Mouse (Mus musculus) limb, embryonic 10.5 days (tissue): ENCODE measurements at regions not wholly inside any gene's neighbourhood (a gene's known extent, or its start where the extent isn't known, plus 50 kb on each side); places are given as distances from the start of the nearest gene placed in this dataset.

ENCODE experiments used
- DNase-seq: peaks from one replicate; pipeline ENCODE4 v3.0.0-alpha.2; 2017; ENCODE audit warnings: low spot score
- H3K27ac ChIP-seq: fragments of 300-500 bp; sonication (generic); 2 replicates; pipeline ENCODE4 v1.5.1; 2016; ENCODE audit warnings: mild to moderate bottlenecking
- H3K27me3 ChIP-seq: fragments of 300-500 bp; sonication (generic); 2 replicates; pipeline ENCODE4 v1.6.1; 2016; ENCODE audit warnings: low read depth, mild to moderate bottlenecking; ENCODE audit not compliant: poor library complexity, severe bottlenecking
- H3K36me3 ChIP-seq: fragments of 300-500 bp; sonication (generic); 2 replicates; pipeline ENCODE4 v1.6.1; 2016; ENCODE audit warnings: mild to moderate bottlenecking, moderate library complexity
- H3K4me1 ChIP-seq: fragments of 300-500 bp; sonication (generic); 2 replicates; pipeline ENCODE4 v1.6.1; 2016
- H3K4me3 ChIP-seq: fragments of 300-500 bp; sonication (generic); 2 replicates; pipeline ENCODE4 v1.5.1; 2016; ENCODE audit warnings: mild to moderate bottlenecking, moderate library complexity
- H3K9me3 ChIP-seq: fragments of 300-500 bp; sonication (generic); replicated peaks from 2 replicates; pipeline ENCODE4 v1.6.1; 2016; ENCODE audit warnings: mild to moderate bottlenecking
- WGBS: fragments of 180-500 bp; shearing (Covaris S2); methylation state at CpG from one replicate; pipeline ENCODE4 v1.1.7; 2016; 5-methylcytosine and 5-hydroxymethylcytosine counted together

DNA sequence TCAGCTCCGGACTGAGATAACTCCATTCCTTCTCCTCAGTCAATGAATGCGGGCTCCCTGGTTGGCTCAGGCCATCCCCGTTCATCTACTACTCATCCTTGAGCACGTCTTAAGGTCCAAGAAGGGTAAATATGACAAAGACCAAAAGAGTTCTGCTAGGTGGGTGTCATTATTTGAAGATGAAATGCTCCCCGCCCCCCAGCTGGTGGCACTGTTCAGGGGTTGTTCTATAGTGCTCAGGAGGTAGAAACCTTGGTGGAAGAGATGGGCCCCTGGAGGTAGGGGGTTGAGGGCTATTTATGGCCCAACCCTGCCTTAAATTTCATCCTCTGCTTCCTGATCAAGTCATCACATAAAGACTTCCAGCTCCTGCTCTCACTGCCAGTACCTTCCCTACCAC, 126.0 kb downstream of the Aipl1 start:
- 83% methylated on average over 5 of the region's 5 CpGs for WGBS
- Histone ChIP-seq H3K9me3 (no peaks in the 10 kb centered on the region), H3K36me3 (no peaks in the 10 kb centered on the region), H3K27me3 (no peaks in the 10 kb centered on the region), H3K4me1 (peaks cover 19% of the 10 kb centered on the region), H3K27ac (no peak overlapping the region), H3K4me3 (no peak overlapping the region)
- DNase-seq = no peak

DNA sequence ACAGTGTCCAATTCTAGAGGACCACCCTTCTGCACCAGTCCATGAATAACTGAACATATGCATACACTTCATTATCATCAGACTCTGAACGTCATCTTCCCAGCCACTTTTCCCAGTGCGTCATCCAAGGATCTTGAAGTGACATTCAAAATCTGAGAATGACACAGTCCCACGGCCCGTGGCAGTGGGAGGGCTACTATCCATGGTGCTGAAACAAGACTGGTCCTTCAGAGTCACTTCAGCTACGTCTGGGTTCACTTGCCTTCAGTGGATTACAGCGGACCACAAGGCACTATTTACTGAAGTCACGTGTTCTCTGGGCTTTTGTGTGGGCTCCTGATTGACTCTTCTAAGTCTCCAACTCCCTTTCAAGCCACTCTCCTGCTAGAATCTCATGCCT, 128.7 kb downstream of the Aipl1 start:
- WGBS = 42% methylated on average over 7 of the region's 7 CpGs
- no peak overlapping the region for H3K4me3 ChIP-seq
- no peak for DNase-seq
- no peaks in the 10 kb centered on the region for H3K27me3 ChIP-seq
- H3K4me1 ChIP-seq = no peaks in the 10 kb centered on the region
- H3K27ac ChIP-seq = no peak overlapping the region
- no peaks in the 10 kb centered on the region for H3K36me3 ChIP-seq
- H3K9me3 ChIP-seq = no peaks in the 10 kb centered on the region

DNA sequence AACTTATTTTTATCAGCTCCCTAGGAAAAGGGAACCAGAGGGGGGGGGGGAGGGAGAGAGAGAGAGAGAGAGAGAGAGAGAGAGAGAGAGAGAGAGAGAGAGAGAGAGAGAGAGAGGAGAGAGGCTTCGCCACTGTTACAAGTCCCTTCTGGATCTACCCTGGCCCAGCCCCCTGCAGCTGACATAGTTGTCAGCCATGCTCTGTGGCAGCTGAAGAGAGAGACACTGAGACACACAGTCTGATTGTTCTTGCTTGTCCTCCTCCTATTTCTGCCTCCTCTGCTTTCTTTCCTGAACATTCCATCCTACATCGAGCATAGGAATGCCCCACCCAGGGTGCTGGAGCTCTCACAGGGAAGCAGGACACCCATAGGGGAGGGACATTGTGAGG, 134.3 kb downstream of the Aipl1 start:
- no peaks in the 10 kb centered on the region for H3K27me3 ChIP-seq
- H3K4me3 ChIP-seq = no peak overlapping the region
- no peak overlapping the region for H3K27ac ChIP-seq
- peaks cover 11% of the 10 kb centered on the region for H3K4me1 ChIP-seq
- DNase-seq = no peak
- 32% methylated on average over 2 of the region's 2 CpGs for WGBS
- H3K9me3 ChIP-seq = no peaks in the 10 kb centered on the region
- H3K36me3 ChIP-seq = no peaks in the 10 kb centered on the region

DNA sequence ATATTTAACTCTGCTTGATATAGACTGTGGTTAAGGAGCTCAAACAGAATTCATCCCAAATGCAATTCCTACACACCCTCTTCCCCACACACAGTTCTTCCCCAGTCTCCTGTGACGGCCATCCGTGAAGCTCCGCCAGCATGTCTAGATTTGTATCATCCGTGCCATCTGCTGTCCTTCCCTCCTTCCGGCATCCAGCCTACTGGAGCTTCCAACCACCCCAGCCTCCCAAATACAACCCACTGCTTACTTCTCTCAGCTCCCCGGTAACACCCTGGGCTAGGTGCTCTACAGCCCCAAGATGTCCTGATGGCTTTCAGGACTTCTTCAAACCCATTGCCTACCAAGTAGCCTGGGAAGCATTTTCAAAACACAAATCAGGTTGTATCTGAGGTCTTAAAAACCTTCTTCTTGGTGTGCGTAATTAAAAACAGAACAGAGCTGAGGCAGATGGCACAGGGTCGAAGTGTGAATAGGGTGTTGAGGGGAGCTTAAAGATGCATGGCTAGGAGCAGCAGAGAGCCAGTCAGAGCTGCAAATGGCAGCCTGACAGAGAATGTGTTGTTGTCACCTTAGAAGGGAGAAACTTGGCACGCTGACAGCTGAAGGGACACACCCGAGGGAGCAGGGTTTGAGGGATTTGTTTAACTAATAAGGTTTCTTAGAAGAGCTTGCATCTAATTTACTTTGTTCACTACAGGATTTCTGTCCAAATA, 134.8 kb downstream of the Aipl1 start:
- no peaks in the 10 kb centered on the region for H3K27me3 ChIP-seq
- DNase-seq = no peak
- H3K4me1 ChIP-seq = peaks cover 11% of the 10 kb centered on the region
- no peak overlapping the region for H3K27ac ChIP-seq
- H3K4me3 ChIP-seq = no peak overlapping the region
- H3K36me3 ChIP-seq = no peaks in the 10 kb centered on the region
- 52% methylated on average over 10 of the region's 10 CpGs for WGBS
- no peaks in the 10 kb centered on the region for H3K9me3 ChIP-seq

DNA sequence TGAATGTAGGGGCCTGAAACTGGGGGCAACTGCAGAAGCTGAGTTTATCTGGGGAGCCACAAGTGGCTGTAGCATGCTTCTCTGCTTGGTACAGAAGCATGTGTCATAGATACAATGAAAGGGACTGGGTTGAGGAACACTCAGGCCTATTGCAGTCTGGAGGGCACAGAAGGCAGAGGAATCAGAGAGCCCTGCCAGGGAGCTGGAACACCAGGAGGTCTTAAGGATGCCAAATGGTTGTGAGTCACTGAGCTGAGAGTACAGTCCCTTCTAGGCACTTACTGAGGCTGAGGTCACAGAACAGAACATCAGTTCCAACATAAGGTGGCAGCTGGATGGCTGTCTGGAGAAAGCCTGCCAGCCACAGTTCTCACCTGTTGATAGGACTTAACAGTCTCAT, 136.5 kb downstream of the Aipl1 start:
- Histone ChIP-seq H3K4me3 (no peak overlapping the region), H3K9me3 (no peaks in the 10 kb centered on the region), H3K4me1 (peaks cover 11% of the 10 kb centered on the region), H3K27me3 (no peaks in the 10 kb centered on the region), H3K36me3 (no peaks in the 10 kb centered on the region), H3K27ac (no peak overlapping the region)
- no peak for DNase-seq

DNA sequence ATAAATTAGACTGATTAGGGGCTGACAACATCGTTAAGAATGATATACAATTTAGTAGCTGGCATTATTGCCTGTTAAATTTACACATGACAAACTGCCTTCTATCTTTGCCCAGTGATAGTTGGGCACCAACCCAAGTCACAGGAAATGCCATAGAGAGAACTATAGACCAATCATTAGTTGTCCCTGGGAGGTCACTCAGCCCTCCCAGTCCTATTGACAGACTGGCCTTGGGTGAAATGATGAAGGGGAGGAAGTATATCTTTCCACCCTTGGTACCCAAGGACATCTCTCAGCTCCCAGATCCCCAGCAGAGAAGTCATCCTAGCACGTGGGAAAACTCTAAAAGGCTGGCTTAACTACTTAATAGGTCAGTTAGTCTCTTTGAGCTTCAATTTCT, 139.8 kb downstream of the Aipl1 start:
- no peak overlapping the region for H3K4me3 ChIP-seq
- no peak for DNase-seq
- no peaks in the 10 kb centered on the region for H3K27me3 ChIP-seq
- H3K4me1 ChIP-seq = peaks cover 5% of the 10 kb centered on the region
- no peaks in the 10 kb centered on the region for H3K9me3 ChIP-seq
- no peaks in the 10 kb centered on the region for H3K36me3 ChIP-seq
- 54% methylated on average over 2 of the region's 2 CpGs for WGBS
- no peak overlapping the region for H3K27ac ChIP-seq

DNA sequence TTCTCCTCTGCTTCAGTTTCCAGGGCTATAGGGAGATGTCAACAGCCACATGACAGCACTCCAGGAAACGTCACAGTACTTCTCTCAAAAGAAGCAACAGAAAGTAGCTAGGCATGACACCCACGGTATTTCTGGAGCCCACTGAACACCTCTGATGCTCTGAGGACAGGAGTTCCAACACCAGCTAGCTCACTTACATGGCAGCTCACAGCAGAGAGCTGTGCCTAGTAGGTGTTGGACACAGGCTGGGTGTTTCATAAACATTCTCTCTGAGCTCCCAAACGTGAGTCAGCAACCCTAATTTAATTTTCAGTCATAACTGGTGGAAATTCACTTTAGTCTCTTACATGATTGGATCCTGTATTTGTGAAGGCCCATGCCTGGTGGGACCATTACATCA, 140.2 kb downstream of the Aipl1 start:
- Histone ChIP-seq H3K36me3 (no peaks in the 10 kb centered on the region), H3K4me3 (no peak overlapping the region), H3K9me3 (no peaks in the 10 kb centered on the region), H3K27ac (no peak overlapping the region), H3K27me3 (no peaks in the 10 kb centered on the region), H3K4me1 (peaks cover under 1% of the 10 kb centered on the region; the same call in 1 of the 2 replicates)
- DNase-seq = no peak
- 63% methylated on average over 3 of the region's 3 CpGs for WGBS

DNA sequence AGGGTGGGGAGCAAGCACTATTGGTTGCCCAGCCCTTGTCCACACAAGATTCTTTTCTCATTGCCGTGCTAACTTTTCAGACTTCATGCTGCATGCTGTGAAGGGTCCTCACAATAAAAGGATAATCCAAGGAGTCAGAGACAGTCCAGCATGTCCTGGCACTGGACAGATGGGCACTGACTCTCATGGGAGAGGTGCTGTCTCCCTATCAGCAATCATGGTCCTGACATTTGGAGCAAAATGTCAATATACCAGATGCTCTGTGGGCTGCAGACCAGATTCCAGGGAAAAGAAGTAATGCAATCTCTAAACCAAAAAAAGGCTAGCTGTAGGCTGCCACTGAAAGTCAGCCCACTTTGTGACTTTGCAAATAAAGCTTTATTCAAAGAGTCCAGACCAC, 141.5 kb downstream of the Wscd1 start:
- Histone ChIP-seq H3K9me3 (no peaks in the 10 kb centered on the region), H3K4me1 (peaks cover 23% of the 10 kb centered on the region), H3K4me3 (no peak overlapping the region), H3K27ac (no peak overlapping the region), H3K36me3 (no peaks in the 10 kb centered on the region), H3K27me3 (0 out of 2 replicates have a peak, but pooled peaks cover 3% of the 10 kb centered on the region)
- WGBS = 92% methylated on average over 1 of the region's 1 CpGs
- no peak for DNase-seq

DNA sequence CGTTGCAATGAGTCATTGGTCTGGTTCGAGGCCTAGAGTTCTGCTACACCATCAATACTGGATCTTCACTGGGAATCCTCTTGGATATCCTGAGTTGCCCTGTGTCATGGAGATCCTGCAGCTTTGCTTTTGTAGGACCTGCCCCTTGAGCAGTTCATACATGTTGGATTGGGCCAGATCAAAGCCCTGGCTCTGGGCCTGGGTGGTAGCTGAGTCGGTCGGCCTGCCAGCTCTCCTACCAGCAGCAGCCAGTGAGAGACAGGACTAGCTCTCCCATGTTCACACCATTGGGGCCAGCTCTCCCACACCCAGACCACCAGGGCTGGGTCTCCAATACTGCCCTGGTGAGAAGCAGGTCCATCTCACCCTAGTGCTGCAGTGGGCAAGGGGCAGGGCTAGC, 139.4 kb downstream of the Wscd1 start:
- WGBS = 90% methylated on average over 4 of the region's 4 CpGs

DNA sequence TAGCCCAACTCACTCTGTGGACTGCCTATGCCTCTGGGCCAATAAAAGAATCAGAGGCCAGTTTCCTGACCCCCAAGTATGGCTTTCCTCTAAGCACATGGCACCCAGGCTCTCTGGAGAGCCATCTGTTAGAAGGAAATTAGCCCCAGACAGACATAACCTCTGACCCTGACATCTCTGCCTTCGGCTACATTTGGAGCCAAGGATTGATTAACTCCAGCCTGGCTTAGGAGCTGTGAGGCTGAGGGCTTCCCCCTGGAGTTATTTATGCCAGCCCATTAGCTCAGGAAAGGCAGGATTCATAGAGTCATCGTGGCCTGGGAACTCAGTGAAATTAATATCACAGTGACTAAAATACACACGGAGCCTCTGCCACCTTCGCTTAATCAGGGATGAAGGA, 137.5 kb downstream of the Wscd1 start:
- peak overlapping the region; percentile 50; the same call in 1 of the 2 replicates for H3K27ac ChIP-seq
- H3K4me1 ChIP-seq = peaks cover 29% of the 10 kb centered on the region
- no peaks in the 10 kb centered on the region for H3K9me3 ChIP-seq
- H3K36me3 ChIP-seq = no peaks in the 10 kb centered on the region
- 0 out of 2 replicates have a peak, but pooled peaks cover 3% of the 10 kb centered on the region for H3K27me3 ChIP-seq
- DNase-seq = peak; percentile 61
- 18% methylated on average over 4 of the region's 4 CpGs for WGBS
- no peak overlapping the region; the same call in 1 of the 2 replicates for H3K4me3 ChIP-seq

More for the DNA sequence above, 139.4 kb downstream of the Wscd1 start:
- Histone ChIP-seq H3K9me3 (no peaks in the 10 kb centered on the region), H3K36me3 (no peaks in the 10 kb centered on the region), H3K4me1 (peaks cover 29% of the 10 kb centered on the region), H3K27ac (no peak overlapping the region), H3K27me3 (0 out of 2 replicates have a peak, but pooled peaks cover 3% of the 10 kb centered on the region), H3K4me3 (no peak overlapping the region)
- DNase-seq = no peak

DNA sequence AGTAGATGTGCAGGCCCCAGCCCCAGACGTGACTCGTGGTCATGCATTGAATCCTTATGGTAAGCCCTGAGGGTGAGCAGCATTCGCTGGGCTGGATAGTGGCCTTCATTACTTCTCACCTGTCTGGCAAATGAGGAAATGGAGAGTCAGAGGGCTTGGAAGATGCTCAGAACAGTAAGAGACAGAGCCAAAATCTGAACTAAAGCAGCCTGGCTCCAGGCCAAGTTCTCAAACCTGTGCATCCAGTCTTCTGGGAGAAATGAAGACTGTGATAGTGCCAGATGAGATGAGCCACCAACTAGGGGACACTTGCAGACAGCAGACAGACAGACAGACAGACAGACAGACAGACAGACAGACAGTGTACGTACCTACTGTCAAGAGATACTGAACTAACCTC, 137.1 kb downstream of the Wscd1 start:
- WGBS = 50% methylated on average over 4 of the region's 4 CpGs
- no peak overlapping the region for H3K4me3 ChIP-seq
- peaks cover 29% of the 10 kb centered on the region for H3K4me1 ChIP-seq
- no peak for DNase-seq
- no peaks in the 10 kb centered on the region for H3K9me3 ChIP-seq
- no peaks in the 10 kb centered on the region for H3K36me3 ChIP-seq
- peak overlapping the region; percentile 50; the same call in 1 of the 2 replicates for H3K27ac ChIP-seq
- H3K27me3 ChIP-seq = no peaks in the 10 kb centered on the region

DNA sequence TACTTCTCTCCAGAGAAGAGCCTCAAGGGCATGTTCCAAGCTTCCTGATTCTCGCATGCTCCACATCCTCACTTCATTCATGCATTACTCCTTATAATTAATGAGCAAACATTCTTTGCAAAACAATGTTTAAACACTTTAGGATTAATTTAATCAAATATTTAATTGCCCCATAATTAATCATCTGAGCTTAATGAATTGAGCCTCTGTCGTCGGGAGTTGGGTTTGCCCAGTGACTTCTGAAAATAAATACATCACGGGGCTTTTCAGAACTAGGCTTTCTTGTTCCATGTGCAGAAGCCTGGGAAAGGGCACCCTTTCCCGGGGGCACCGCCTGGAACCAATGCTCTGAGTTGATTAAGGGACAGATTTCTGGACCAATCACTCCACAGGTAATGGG, 135.1 kb downstream of the Wscd1 start:
- Histone ChIP-seq H3K27ac (no peak overlapping the region), H3K36me3 (no peaks in the 10 kb centered on the region), H3K27me3 (no peaks in the 10 kb centered on the region), H3K9me3 (no peaks in the 10 kb centered on the region), H3K4me1 (peaks cover 29% of the 10 kb centered on the region), H3K4me3 (no peak overlapping the region)
- WGBS = 62% methylated on average over 6 of the region's 6 CpGs
- no peak for DNase-seq

DNA sequence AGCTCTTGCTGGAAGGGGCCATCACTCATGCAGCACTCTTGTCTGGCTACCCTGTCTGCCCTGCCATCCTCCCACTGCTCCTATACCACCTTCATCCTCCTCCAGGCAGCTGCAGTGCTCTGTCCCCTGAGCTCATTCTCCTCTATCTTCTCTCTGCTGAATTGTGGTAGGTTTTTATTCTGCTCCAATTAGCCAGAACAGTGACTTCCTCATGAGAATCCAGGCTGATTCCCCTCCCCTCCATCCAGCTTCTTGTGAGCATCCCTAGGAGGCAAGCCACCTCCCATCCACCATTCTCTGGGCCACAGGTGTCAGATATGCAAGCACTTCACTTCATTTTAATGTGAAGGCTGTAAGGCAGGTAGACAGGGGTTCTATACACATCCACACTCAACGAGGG, 132.1 kb downstream of the Wscd1 start:
- Histone ChIP-seq H3K4me3 (no peak overlapping the region), H3K27ac (no peak overlapping the region), H3K4me1 (peaks cover 12% of the 10 kb centered on the region), H3K27me3 (no peaks in the 10 kb centered on the region), H3K36me3 (no peaks in the 10 kb centered on the region), H3K9me3 (no peaks in the 10 kb centered on the region)
- DNase-seq = no peak
- WGBS = 79% methylated on average over 1 of the region's 1 CpGs

DNA sequence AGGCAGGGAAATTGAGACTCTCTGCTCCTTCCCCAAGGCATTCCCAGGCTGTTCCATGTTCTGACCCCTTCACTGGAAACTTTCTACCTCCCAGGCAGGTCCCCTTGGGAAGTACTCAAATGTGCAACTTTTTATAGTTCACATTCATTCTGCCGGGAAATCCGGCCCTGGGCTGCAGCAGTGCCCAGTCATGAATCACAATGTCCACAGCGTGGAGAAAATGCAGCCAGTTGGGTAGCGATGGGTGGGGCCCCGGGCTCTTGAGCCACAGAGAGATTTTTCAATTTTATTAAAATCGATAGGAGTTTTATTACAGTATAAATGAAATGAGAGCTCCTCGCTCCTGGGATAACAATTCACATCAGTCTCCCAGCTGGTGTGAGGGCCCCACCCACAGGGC, 121.6 kb downstream of the Wscd1 start:
- DNase-seq = no peak
- no peaks in the 10 kb centered on the region for H3K27me3 ChIP-seq
- no peak overlapping the region for H3K27ac ChIP-seq
- WGBS = 79% methylated on average over 7 of the region's 7 CpGs
- no peaks in the 10 kb centered on the region for H3K9me3 ChIP-seq
- no peak overlapping the region for H3K4me3 ChIP-seq
- H3K4me1 ChIP-seq = peaks cover 14% of the 10 kb centered on the region
- no peaks in the 10 kb centered on the region for H3K36me3 ChIP-seq
